Mouse (Mus musculus) lung, postnatal 36 days (tissue): ENCODE results near the gene Aoc1.
"Not testable (repeated sequence)": the region's sequence is repeated elsewhere in the genome, so short reads cannot be mapped to it uniquely, and the experiment has no call there.

Experiments used
- DNase-seq: peaks from one replicate; pipeline ENCODE4 v3.0.0; 2022; ENCODE audit warnings: mixed read lengths

The Aoc1 gene

DNA sequence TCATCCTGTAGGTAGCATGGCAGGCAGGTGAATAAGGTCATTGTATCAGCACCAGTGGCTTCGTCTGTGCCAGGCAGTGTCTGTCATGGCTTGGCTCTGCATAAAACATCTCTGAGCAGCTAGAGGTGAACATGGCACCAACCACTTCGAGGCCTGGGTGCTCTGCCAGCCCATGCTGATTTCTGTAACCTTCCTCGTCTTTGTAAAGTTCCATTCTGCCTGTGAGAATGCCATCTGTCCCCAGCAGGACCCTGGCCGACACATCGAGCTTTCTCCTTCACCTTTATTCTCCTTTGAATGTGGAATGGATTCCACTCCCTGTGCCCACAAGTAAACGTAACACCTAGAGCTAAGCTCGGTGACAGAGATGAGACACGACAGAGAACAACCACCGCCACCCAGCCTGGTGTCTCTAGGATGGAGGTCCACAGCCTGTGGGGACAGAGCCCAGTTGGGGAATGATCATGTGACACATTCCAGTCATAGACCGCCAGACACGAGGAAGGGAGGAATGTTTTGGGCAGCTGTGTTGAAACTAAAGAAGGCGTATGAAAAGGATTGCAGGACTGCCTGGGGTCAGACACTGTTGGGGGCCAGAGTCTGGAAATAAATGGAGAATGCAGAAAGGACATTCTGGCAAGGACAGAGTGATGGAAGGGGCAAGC, 10.9 kb upstream of the Aoc1 start:
- peak; percentile 27 for DNase-seq

DNA sequence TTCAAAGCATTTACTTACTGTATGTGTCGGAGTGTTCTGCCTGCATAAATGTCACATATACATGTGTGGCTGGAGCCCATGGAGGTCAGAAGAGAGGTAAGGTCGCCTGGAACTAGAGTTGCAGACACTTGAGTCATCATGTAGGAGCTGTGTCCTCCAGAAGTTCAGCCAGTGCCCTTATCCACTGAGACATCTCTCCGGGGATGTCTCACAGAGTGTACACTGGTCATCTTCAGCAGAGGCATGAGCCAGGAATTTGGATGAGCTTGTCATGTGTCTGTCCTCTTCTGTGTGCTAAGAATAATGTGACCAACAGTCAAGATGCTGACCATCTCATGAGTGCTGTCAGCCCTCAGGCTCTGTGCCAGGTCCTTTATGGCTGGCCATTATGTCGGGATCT, 9.9 kb upstream of the Aoc1 start:
- no peak for DNase-seq

DNA sequence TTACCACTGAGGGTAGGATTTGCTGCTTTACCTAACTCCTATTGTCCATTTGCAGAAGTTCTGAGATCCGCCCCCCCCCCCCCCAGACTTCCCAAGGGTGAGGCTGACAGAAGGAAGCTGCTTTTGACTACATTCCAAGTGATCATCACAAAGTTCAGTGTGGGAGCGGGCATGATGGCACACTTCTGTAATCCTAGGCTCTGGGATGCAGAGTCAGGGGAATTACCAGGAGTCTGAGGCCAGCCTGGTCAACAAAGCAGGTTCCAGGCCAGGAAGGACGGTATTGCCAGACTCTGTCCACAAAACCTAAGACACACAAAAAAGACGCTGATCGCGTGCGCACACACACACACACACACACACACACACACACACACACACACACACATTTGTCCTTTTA, 9.2 kb upstream of the Aoc1 start:
- DNase-seq = no peak

DNA sequence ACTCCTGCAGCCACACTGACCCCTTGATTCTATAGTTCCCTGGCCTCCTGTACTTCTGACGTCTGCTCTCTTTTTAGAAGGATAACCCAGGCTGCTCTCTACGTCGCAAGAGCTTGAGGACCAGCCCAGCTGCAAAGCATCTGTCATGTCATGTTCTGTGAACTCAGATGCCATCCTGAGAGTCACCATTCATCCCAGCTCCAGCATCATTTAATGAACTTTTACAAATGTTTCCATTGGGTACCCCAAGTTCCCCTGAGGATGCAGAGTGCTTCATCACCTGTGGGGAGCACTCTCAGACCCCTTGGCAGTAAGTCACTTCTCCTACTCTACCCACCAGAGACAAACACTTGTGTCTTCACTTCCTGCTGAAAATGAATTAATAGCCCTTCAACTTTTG, 8.5 kb upstream of the Aoc1 start:
- DNase-seq = no peak

DNA sequence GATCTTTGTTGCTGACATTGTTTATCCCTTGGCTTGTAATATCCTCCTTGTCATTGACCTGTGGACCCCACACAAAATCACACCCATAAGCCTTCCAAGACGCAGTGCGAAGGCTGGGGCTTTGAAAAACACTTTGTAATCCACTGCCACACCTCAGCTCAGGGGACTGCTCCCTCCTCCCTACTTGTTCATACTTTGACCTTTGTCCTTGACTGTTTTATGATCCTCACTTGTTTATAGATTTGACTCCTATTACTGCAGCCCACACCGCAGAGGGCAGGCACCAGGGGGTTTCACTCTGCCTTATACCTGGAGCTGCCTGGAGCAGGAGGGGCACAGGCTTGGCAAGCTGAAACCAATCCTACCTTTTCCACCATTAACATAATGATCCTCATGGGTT, 8.0 kb upstream of the Aoc1 start:
- no peak for DNase-seq

DNA sequence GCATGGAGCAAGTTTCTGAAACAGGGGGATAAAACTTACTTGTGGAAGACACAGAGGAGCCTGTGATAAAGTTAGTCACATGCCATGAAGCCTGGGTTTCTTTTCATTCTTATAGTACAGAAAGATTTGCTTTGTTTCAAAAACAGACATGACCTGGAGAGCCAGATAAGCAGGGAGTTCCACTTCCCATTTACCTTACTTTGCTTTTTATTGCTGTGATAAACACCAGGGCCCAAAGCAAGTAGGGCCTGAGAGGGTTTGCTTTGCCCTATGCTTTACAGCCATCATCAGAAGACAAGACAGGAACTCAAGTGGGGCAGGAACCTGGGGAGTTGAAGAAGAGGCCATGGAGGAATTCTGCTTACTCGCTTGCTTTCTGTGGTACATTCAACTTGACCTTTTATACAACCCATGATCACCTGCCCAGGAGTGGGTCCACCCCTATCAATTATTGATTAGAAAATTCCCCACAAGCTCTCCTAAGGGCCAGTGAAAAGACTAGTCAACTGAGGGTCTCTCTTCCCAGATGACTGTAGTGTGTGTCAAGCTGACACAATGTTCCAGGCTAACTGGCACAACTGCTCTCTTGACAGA, 7.4 kb upstream of the Aoc1 start:
- no peak for DNase-seq

DNA sequence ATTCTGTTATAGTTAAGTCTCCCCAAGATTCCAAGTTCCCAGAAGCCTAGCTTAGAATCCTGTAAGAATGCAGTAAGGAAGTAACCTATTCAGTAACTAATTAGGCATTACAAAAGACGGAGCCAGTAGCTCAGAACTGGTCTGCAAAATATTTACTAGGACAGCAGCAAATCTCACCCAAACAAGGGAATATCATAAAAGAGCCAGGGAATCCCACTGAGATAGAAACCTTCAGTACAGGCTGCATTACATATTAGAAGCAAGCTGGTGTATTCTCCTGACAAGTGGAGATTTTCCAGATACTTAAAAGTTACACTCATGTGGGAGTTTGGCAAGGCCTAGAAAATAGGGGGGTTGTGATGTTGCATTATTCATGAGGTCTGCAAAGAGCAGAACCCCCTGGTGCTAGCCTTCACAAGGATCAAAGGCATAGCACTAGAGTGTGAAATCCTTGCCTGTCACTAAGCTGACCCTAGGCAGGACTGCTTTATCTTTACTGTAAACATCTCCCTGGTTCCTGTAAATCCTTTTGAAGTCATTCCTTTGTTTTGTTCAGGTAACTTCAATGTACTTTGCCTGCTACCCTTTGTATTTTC, 6.2 kb upstream of the Aoc1 start:
- DNase-seq = not testable (repeated sequence)

DNA sequence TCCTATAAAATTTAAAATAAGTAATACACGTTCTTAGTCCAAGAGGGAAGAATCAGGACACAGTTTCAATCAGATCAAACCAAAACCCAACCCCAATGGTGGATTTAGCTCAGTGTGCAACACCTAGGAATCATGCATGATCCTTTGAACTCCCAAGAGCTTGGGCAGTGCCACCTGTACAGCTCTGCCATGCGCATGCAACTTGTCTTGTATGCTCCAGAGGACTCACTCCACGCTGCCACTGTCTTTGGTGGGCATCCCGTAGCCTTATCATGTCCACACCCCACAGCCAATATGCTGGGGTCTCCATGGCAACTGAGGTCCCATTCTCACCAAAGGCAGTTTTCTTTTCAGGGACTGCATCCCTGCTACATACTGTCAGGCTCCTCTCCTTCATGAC, 5.5 kb upstream of the Aoc1 start:
- DNase-seq = no peak

DNA sequence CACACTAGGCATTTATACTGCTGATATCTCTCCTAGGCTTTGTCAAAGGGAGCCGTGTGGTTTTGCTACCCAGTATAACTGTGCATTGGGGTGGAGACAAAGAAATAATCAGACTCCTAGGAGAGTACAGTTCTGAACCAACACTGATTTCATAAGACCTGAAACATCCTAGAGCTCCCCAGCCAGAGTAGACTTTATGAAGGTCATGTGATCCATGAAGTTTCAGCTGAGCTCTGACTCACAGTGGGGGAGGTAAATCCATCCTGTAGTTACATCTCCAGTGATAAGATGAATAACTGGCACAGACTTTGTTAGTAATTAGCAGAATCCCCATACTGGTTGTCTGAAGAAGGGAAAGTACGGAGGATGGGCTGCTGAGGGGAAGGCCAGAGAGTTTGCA, 2.9 kb upstream of the Aoc1 start:
- DNase-seq = no peak

DNA sequence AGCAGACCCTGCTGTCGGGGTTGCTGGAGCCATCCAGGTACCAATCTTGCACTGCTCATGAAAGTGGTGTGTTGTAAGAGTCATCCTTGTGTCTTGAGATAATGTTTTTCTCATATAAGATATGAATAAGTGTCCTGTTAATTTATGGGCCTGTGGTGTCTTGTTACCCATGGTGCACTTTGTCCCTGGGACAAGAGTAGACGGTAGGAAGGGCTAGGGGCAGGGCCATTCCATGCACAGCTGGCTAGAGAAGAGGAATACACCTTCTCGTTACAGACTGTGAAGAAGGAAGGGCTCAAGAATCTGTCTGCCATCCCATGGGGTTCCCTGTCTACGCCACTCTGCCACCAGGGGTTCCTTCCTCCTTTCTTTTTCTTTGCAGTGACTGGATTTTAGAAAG, 1.9 kb downstream of the Aoc1 start:
- no peak for DNase-seq

DNA sequence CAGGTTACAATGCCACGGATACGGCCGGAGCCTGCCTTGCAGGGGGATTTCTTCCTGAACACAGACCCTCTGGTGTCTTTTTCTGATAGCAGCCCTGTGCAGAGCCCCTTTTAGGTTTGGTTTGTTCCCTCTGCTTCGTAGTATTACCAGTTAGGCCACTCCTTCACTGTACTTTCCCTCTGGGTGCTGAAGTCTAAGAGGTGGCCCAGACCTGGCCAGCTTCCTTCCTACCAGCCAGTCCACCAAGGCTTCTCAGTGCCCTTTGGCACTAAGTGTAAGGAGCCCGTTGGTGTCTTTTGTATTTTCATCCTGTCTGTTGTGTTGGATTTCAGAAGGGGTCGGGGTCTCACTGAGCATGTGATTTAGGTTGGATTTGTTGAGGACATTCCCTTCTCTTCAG, 2.8 kb downstream of the Aoc1 start:
- DNase-seq = no peak

DNA sequence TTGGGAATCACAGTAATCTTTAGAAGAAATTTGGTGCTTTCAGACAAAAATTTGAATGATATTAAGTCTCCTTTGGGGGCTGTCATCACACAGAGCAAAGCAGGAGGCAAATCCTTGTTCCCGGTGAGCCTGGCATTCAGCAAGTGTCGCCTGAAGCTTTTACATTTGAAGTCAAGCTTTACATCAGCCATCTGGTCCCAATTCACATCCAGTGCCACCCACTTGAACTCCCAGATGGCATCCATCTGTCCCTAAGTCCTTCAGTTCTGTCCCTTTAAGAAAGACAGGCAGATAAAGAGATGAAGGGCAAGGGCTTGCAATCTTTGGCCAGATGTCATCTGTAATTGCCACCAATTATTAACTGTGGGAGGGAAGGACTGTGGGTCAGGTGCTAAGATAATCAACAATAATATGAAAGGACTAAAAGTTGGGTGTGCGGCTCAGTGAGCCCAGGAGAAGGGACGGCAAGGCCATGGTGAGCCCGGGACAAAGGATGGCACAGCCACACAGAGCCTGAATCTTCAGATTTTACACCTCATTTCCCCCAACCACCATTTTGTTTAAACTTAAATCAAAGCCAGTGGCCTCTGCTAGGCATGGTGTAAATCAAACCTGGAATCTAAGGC, 3.9 kb downstream of the Aoc1 start:
- no peak for DNase-seq

DNA sequence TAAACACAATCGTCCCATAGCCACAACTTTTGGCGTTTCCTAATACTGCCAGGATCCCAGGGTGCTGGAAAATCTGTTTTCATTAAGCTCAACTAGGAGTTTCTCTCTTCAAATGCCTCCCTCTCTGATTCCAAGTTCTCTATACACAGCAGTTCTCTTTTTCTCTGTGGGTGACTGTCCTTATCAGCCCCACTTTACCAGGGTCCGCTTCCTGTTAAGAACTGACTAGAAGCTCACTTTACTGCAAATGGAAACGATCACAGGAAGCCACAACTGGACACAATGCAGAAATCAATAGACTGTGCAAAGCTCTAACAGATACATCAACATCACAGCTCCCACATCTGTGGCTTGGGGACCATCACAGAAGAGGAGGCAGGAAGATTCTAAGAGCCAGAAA, 21.5 kb downstream of the Aoc1 start:
- no peak for DNase-seq

DNA sequence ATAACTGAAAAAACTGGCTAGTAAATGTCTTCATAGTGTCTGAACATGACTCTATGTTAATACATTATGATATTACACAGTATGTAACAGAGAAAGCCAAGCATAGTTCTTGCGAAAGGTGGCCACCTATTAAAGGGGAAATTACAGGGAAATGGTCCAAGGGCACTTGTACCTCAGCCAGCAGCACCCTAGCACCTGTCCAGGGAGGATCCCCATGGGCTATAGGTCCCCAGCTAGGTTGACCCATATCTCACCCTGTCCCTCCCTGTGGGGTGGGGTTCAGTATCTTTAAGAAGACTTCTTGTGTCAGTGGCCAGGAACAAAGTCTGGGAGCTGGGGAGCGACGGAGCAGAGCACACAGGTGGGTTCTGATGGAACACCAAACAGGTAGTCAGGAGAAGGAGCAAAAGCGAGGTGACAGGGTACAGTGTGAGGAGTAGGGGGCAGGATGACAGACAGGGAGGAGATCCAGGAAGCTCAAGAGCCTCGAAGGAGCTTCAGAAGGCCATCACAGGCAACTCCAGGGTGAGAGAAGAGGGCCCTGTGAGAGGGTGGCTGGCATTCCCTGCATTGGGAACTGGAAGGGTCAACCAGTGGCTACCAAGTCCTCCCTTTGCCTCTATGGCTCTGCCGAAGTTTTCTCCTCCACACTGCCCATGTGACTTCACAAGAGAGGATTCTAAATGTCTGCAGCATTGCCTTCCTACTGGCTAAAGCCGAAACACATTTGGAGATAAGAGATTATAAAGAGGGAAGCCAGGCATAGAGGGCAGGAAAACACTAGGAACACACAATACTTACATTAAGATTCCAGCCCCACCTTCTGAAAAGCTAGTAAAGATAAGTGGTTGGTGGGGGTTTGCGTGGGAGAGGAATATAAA, 22.5 kb downstream of the Aoc1 start:
- no peak for DNase-seq

DNA sequence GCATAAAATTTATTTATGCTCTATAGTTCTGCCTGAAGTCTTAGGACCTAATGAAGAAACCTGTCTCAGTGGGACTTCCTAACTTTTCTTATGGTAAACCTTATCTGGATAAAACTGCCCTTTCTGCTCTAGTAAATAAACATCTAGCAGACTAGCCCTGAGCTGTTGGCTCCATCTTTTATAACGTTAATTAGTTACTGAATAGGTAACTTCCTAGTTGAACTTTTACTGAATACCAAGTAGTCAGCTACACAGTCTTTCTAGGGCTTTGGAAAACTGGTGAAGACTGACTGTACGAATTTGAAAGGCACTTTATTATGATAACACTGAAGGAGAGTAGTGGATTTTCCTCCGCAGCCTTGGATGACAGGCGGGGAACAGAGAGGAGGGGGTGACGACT, 23.2 kb downstream of the Aoc1 start:
- no peak for DNase-seq

DNA sequence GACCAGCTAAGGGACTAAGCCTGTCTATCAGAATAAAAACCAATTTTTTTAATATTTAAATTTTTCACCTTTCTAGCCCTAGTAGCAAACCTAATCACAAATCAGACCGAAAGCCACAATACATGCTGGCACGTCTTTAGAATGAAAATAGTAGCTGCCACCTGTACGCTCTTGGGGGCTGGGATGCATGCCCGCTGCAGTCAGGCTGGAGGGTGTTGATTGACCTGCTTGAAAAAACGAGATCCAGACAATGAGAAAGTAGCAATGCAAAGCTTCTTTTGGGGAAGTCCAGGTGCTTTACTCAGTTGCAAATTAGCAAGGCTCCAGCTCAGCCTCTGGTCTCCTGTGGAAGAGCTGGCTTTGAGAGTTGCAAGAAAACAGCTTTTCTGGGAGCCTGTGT, 24.3 kb downstream of the Aoc1 start:
- no peak for DNase-seq

DNA sequence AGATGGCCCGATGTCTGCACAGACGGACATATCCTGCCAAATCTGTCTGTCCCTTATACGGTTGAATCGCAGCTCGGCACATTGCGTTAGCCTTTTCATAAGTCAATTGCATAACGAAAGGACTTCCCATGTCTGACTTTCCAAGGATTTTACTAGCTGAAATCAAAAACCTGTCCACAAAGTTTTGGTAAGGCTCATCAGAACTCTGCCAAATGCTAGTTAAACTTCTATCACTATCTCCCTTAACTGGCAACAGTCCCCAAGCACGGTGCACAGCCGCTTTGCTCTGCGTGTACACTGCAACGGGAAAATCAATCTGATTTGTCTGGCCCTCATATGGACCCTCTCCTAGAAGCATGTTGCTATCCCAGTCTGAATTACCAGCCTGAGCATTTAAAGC, 28.6 kb downstream of the Aoc1 start:
- not testable (repeated sequence) for DNase-seq

DNA sequence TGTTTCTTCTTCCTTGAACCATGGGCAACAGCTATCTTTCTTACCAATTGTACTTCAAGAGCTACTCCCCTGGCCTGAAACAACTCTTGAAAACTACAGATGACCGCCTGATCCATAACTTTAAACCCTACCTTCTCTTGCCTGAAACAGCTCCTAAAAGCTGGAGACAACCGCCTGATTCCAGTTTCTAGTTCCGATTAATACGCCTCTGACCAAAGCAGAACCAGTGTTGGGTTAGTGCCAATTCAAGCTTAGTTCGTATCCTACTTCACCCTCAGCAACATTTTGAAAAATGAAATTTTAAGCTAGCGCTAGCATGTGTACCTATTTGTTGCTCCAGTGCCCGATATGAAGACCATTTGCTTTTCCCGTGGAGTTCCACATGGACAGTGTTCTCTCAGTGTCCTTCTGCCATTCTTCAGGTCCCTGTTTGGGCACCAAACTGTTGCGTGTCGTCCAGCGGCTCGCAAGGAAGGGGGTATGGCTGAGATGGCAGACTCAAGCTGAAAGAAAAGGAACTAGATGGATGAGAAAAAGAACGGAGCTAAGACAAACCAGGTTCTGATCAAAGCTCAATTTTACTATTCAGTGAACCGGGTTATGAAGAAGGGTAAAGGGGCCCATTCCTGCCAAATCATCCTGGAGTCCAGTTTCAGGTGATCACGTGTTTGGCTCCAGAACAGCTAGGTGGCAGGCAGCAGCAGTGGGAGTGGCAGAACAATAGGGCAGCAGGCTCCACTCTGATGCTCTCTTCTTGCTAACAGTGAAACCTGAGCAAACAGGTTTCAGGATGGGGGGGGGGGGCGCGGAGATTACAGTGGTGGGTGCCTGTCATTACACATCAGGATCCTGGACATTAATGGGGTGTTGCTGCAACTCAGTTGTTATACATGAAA, 30.1 kb downstream of the Aoc1 start:
- DNase-seq = no peak

DNA sequence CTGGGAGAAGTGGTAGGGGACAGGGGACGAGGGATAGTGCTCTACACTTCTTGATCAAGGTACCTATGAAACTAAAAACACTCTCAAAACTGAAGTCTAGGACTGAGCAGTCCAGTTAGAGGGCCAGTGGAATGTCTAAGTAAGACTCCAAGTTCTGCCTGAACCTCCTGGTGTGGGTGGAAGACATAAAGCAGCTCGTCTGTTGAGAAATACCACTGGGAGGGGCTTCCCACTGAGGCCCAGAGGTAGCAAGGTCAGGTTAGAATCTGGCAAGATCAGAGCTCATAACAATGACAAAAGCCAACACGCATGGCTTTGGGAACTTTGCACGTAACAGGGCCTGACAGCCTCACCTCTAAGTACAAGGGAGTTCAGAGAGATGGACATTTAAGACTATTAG, 30.7 kb downstream of the Aoc1 start:
- DNase-seq = no peak

DNA sequence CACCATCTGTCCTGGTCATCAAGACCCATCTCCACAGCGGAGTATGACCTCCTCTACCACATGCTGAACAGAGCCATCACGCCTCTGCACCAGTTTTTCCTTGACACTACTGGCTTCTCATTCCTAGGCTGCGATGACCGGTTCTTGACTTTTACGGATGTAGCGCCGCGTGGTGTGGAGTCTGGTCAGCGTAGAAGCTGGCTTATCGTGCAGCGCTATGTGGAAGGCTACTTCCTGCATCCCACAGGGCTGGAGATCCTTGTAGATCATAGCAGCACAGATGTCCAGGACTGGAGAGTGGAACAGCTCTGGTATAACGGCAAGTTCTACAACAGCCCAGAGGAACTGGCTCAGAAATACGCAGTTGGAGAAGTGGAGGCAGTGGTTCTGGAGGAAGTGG, 32.9 kb downstream of the Aoc1 start:
- DNase-seq = no peak

DNA sequence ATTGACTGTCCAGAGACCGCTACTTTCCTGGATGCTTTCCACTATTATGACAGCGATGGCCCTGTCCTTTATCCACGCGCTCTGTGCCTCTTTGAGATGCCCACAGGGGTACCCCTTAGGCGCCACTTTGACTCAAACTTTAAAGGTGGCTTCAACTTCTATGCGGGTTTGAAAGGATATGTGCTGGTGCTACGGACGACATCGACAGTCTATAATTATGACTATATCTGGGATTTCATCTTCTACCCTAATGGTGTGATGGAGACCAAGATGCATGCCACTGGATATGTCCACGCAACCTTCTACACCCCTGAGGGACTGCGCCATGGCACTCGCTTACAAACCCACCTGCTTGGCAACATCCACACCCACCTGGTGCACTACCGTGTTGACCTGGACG, 33.7 kb downstream of the Aoc1 start:
- DNase-seq = no peak

DNA sequence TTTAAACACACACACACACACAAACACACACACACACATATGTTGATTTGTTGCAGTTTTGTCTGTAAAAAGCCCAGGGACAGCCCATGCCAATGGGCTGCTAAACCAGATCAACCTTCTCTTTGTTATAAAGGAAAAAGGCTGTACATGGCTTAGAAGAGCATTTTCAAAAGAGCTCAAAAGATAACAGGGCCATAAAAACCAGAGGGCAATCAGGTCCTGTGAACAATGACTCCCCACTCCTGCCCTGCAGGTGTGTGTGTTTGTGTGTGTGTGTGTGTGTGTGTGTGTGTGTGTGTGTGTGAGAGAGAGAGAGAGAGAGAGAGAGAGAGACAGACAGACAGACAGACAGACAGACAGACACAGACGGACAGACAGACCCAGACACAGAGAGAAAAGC, 36.5 kb downstream of the Aoc1 start:
- no peak for DNase-seq
